Mouse (Mus musculus) midbrain, postnatal 0 days (tissue): ENCODE measurements around the gene Reg4. TPM values are rescaled to one million over a fixed set of nuclear protein-coding genes. Genes with fewer than 3 reads are reported as not detected.

Experiments used
- ATAC-seq: fragments of 200-750 bp; cut with Nextera tagmentation; 2 replicates; pipeline ENCODE4 v1.8.0; 2017; ENCODE audit warnings: moderate number of reproducible peaks, mild to moderate bottlenecking, moderate TSS enrichment, moderate library complexity; ENCODE audit not compliant: low FRiP score
- DNase-seq: peaks from one replicate; pipeline ENCODE4 v3.0.0-alpha.2; 2015; ENCODE audit warnings: low spot score
- H3K27ac ChIP-seq: fragments of 300-500 bp; sonication (generic); 2 replicates; pipeline ENCODE4 v1.5.1; 2014; ENCODE audit warnings: low read depth, mild to moderate bottlenecking, low read length, mixed read lengths
- H3K27me3 ChIP-seq: fragments of 300-500 bp; sonication (generic); 2 replicates; pipeline ENCODE4 v1.6.1; 2014; ENCODE audit warnings: low read length, control low read depth, mixed read lengths; ENCODE audit not compliant: insufficient read depth
- H3K36me3 ChIP-seq: fragments of 300-500 bp; sonication (generic); 2 replicates; pipeline ENCODE4 v1.6.1; 2014; ENCODE audit warnings: low read length, control low read depth, mixed read lengths; ENCODE audit not compliant: insufficient read depth
- H3K4me1 ChIP-seq: fragments of 300-500 bp; sonication (generic); 2 replicates; pipeline ENCODE4 v1.6.1; 2014; ENCODE audit warnings: mild to moderate bottlenecking, control low read depth, antibody characterized with exemption, low read length, mixed read lengths; ENCODE audit not compliant: insufficient read depth
- H3K4me2 ChIP-seq: fragments of 300-500 bp; sonication (generic); 2 replicates; pipeline ENCODE4 v1.6.1; 2014; ENCODE audit warnings: low read depth, mild to moderate bottlenecking, low read length, mixed read lengths; ENCODE audit not compliant: poor library complexity, severe bottlenecking
- H3K4me3 ChIP-seq: fragments of 300-500 bp; sonication (generic); 2 replicates; pipeline ENCODE4 v1.5.1; 2014; ENCODE audit warnings: low read depth, mild to moderate bottlenecking, low read length, moderate library complexity
- H3K9ac ChIP-seq: fragments of 300-500 bp; sonication (generic); replicated peaks from 2 replicates; pipeline ENCODE4 v1.6.1; 2014; ENCODE audit warnings: mild to moderate bottlenecking, low read length, moderate library complexity, mixed read lengths; ENCODE audit not compliant: poor library complexity, severe bottlenecking
- H3K9me3 ChIP-seq: fragments of 300-500 bp; sonication (generic); 2 replicates; pipeline ENCODE4 v1.6.1; 2016; ENCODE audit warnings: low read length, control low read depth
- CTCF ChIP-seq: IDR thresholded peaks from 2 replicates; pipeline ENCODE4 v1.5.1; 2016; ENCODE audit warnings: antibody characterized with exemption, mild to moderate bottlenecking
- WGBS: fragments of 180-500 bp; shearing (Covaris S2); extraction: QIAGEN DNeasy Blood & Tissue Kit; methylation state at CpG from one replicate; pipeline ENCODE4 v1.1.7; 2014; 5-methylcytosine and 5-hydroxymethylcytosine counted together
- polyA plus RNA-seq: library from polyadenylated mRNA; unstranded; fragments of >200 nt; fragmentation: Nextera tagmentation; extraction: Ambion mirVana; gene quantifications from 2 replicates; pipeline ENCODE4 v1.2.1, GENCODE M21; 2015
- total RNA-seq: library from RNA; depleted of rRNA; stranded (reverse); fragments of >200 nt; gene quantifications from 2 replicates; pipeline ENCODE4 v1.2.3, GENCODE M21; 2014

The Reg4 gene
- total and polyA plus RNA-seq, 2 experiments from 2014 or later = not detected

- Histone ChIP-seq H3K4me3 (no peak overlapping the region), H3K27me3 (no peaks in the 10 kb centered on the region), H3K9me3 (no peaks in the 10 kb centered on the region), H3K4me2 (no peak overlapping the region), H3K27ac (no peak overlapping the region), H3K4me1 (no peaks in the 10 kb centered on the region), H3K36me3 (no peaks in the 10 kb centered on the region), H3K9ac (no peak overlapping the region)
- TF ChIP-seq CTCF = no peak
- ATAC-seq (no peak), DNase-seq (no peak)
- WGBS = 74% methylated on average over 5 of the region's 5 CpGs
Measured at GRCm38 (mm10) chr3:98199747-98200146, 22.2 kb upstream of the Reg4 start.

- H3K36me3 ChIP-seq = no peaks in the 10 kb centered on the region
- H3K4me1 ChIP-seq = no peaks in the 10 kb centered on the region
- H3K9me3 ChIP-seq = no peaks in the 10 kb centered on the region
- H3K27me3 ChIP-seq = no peaks in the 10 kb centered on the region
- DNase-seq = no peak
- WGBS = 71% methylated on average over 5 of the region's 5 CpGs
- H3K4me2 ChIP-seq = no peak overlapping the region
- ATAC-seq = no peak
- no peak for TF ChIP-seq CTCF
- no peak overlapping the region for H3K27ac ChIP-seq
- H3K9ac ChIP-seq = no peak overlapping the region
- no peak overlapping the region for H3K4me3 ChIP-seq
Measured at GRCm38 (mm10) chr3:98203282-98203681, 18.7 kb upstream of the Reg4 start.

GRCm38 (mm10) chr3:98206977-98207376 lies 15.0 kb upstream of the Reg4 start:
- Histone ChIP-seq H3K36me3 (no peaks in the 10 kb centered on the region), H3K27ac (no peak overlapping the region), H3K9ac (no peak overlapping the region), H3K4me1 (peaks cover 4% of the 10 kb centered on the region; the same call in 1 of the 2 replicates), H3K27me3 (no peaks in the 10 kb centered on the region), H3K4me2 (no peak overlapping the region), H3K4me3 (no peak overlapping the region), H3K9me3 (no peaks in the 10 kb centered on the region)
- no peak for TF ChIP-seq CTCF
- ATAC-seq = no peak
- DNase-seq = no peak
- 80% methylated on average over 3 of the region's 3 CpGs for WGBS

GRCm38 (mm10) chr3:98209161-98209560 lies 12.8 kb upstream of the Reg4 start:
- Histone ChIP-seq H3K27ac (no peak overlapping the region), H3K36me3 (no peaks in the 10 kb centered on the region), H3K4me1 (peaks cover 4% of the 10 kb centered on the region; the same call in 1 of the 2 replicates), H3K9me3 (no peaks in the 10 kb centered on the region), H3K27me3 (no peaks in the 10 kb centered on the region), H3K9ac (no peak overlapping the region), H3K4me3 (no peak overlapping the region), H3K4me2 (no peak overlapping the region)
- DNase-seq (no peak), ATAC-seq (no peak)
- TF ChIP-seq CTCF = no peak
- WGBS = 90% methylated on average over 4 of the region's 4 CpGs

GRCm38 (mm10) chr3:98210860-98211259 lies 11.1 kb upstream of the Reg4 start:
- Histone ChIP-seq H3K36me3 (no peaks in the 10 kb centered on the region), H3K9me3 (no peaks in the 10 kb centered on the region), H3K4me2 (no peak overlapping the region), H3K27me3 (no peaks in the 10 kb centered on the region), H3K9ac (no peak overlapping the region), H3K4me3 (no peak overlapping the region), H3K27ac (no peak overlapping the region), H3K4me1 (peaks cover 4% of the 10 kb centered on the region; the same call in 1 of the 2 replicates)
- DNase-seq (no peak), ATAC-seq (no peak)
- TF ChIP-seq CTCF = no peak
- 67% methylated on average over 10 of the region's 10 CpGs for WGBS

- H3K36me3 ChIP-seq = no peaks in the 10 kb centered on the region
- 0 out of 2 replicates have a peak, but pooled peaks have one; percentile 31 for ATAC-seq
- peak; percentile 66 for DNase-seq
- no peak for TF ChIP-seq CTCF
- H3K4me1 ChIP-seq = peaks cover 4% of the 10 kb centered on the region; the same call in 1 of the 2 replicates
- no peak overlapping the region for H3K9ac ChIP-seq
- H3K4me2 ChIP-seq = no peak overlapping the region
- H3K27me3 ChIP-seq = no peaks in the 10 kb centered on the region
- no peak overlapping the region for H3K27ac ChIP-seq
- H3K4me3 ChIP-seq = no peak overlapping the region
- H3K9me3 ChIP-seq = no peaks in the 10 kb centered on the region
- 56% methylated on average over 7 of the region's 7 CpGs for WGBS
Measured at GRCm38 (mm10) chr3:98211301-98212081, 10.5 kb upstream of the Reg4 start.
